Mouse (Mus musculus) liver, embryonic 14.5 days (tissue): ENCODE results near the gene Rapgef4.

ENCODE experiments used
- CTCF ChIP-seq: IDR thresholded peaks from 2 replicates; pipeline ENCODE4 v1.5.1; 2016; ENCODE audit warnings: antibody characterized with exemption, low read depth, control low read depth
- EP300 ChIP-seq: IDR thresholded peaks from 2 replicates; pipeline ENCODE4 v1.6.1; 2016; ENCODE audit warnings: antibody characterized with exemption, low read depth

DNA sequence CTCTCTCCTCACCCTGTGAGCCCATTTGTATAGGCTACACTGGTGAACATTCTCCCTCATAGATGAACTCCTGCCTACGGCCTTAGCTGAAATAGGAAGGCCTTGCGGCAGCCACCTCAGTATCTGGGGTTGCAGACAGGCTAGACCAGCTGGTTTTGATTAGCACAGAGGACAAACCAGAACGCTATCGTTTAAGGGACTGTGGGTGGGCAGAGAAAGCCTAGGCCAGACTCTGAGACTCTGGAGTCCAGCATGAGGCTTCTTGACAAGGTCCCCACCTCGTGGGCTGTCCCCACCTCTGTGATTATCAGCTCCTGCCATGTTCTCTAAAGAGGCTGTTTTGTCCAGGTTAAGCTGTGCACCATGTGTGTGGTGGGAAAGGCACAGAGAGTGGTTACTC, 142.8 kb downstream of the Rapgef4 start:
- TF ChIP-seq CTCF: no peak
- TF ChIP-seq EP300: no peak
